Mouse (Mus musculus): ENCODE results near the gene BC051142.
A peak's percentile ranks its signal among the peaks of the same experiment; 100 is the strongest.

The BC051142 gene

GRCm38 (mm10) chr17:34398711-34399393 lies at the start of gene BC051142:
TSS of gene BC051142 (plus strand) at chr17:34398820.
- DNase-seq (ENCODE audit: low read depth, low spot score) = peak; percentile 85

DNA sequence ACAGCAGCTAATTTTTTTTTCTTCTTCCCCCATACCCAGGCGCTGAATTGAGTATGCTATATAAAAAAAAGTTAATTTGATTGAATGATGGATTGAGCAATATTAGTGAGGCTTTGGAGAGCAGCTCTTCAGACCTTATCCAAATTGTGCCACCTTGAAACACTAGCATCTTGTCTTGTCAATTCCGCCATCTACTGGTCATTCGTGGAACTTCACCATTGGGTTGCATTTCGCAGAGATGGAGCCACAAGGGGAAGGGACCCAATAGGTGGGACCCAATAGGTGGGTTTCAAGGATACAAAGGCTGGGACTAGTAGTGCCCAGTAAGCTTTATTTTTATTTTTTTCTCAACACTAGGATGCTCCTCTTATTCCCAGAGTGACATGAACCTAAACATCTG lies 49.2 kb upstream of the BC051142 start:
- DNase-seq (ENCODE audit: low read depth, low spot score) = peak; percentile 91

GRCm38 (mm10) chr17:34354539-34354938 lies 44.1 kb upstream of the BC051142 start, which contains the start of gene Btnl2:
TSS of gene Btnl2 (plus strand) at chr17:34354822.
- DNase-seq (ENCODE audit: low read depth, low spot score) = no peak

GRCm38 (mm10) chr17:34354940-34355339 lies 43.7 kb upstream of the BC051142 start:
- peak; percentile 63 for DNase-seq (ENCODE audit: low read depth, low spot score)

DNA sequence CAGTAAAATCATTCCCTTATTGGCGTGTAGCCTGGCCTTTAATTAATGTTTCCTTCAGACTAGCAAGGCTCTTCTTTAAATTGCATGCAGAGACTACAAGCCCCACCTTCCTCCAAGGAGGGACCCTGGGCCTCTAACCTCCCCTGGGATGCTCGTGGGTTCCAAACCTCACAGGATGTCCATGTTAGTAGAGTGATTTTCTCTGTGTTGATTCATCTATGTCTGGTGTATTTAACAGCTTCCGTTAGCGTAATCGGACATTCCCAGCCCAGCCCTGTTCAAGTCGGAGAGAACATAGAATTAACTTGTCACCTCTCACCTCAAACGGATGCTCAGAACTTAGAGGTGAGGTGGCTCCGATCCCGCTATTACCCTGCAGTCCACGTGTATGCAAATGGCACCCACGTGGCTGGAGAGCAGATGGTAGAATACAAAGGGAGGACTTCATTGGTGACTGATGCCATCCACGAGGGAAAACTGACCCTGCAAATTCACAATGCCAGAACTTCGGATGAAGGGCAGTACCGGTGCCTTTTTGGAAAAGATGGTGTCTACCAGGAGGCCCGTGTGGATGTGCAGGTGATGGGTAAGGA lies 35.6 kb upstream of the BC051142 start:
- no peak for DNase-seq (ENCODE audit: low read depth, low spot score)

- no peak for DNase-seq (ENCODE audit: low read depth, low spot score)
These were observed 34.8 kb upstream of the BC051142 start for GRCm38 (mm10) chr17:34363676-34364310.

GRCm38 (mm10) chr17:34365031-34365430 lies 33.6 kb upstream of the BC051142 start:
- no peak for DNase-seq (ENCODE audit: low read depth, low spot score)

- DNase-seq (ENCODE audit: low read depth, low spot score) = no peak
These were observed 28.1 kb upstream of the BC051142 start for GRCm38 (mm10) chr17:34370563-34370962.

GRCm38 (mm10) chr17:34373055-34373709 lies 25.4 kb upstream of the BC051142 start:
- no peak for DNase-seq (ENCODE audit: low read depth, low spot score)

GRCm38 (mm10) chr17:34376847-34377246 lies 21.8 kb upstream of the BC051142 start, which contains the start of gene Btnl1:
TSS of gene Btnl1 (plus strand) at chr17:34377132.
- no peak for DNase-seq (ENCODE audit: low read depth, low spot score)

DNA sequence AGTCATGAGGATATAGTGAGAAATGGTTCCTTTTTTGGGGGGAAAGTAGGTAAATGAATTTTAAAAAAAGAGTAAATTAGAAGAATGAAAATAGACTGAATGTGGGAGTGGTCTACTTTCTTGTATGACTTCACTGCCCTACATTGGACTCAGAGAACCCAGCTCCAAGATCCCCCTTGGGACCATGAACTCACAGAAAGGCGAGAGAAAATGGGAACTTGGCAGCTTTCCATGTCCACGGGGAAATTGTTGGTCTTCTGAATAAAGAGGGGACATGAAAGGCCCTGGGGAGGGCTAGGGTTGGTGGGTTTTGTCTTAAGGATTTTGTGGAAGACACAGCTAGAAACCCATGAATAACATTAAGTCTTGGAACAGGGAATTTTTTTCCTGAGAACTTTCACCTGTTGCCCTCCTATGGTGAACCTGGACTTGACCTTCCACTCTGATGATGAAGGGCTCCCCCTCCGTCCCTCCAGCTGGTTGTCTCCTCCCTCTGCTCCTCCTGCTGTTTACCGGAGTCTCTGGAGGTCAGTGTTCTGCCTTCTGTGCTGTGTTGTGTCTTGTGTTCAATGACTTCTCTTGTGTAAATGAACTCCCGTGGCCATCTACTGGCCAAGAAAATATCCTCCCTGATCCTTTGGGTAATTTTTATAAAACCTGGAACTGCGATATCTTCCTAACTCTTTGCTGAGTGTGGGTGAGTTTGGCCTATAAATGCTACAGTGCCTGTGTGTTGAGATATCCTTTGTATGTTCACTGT lies 21.0 kb upstream of the BC051142 start:
- DNase-seq (ENCODE audit: low read depth, low spot score) = no peak

- no peak for DNase-seq (ENCODE audit: low read depth, low spot score)
These were observed 19.9 kb upstream of the BC051142 start for GRCm38 (mm10) chr17:34378716-34379115.

DNA sequence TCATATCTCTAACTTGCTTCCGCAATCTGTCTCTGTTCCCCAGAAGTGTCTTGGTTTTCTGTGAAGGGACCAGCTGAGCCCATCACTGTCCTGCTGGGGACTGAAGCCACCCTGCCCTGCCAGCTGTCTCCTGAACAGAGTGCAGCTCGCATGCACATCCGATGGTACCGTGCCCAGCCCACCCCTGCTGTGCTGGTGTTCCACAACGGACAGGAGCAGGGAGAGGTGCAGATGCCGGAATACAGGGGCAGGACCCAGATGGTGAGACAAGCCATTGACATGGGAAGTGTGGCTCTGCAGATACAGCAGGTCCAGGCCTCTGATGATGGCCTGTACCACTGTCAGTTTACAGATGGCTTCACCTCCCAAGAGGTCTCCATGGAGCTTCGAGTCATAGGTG lies 19.2 kb upstream of the BC051142 start:
- DNase-seq (ENCODE audit: low read depth, low spot score) = no peak

DNA sequence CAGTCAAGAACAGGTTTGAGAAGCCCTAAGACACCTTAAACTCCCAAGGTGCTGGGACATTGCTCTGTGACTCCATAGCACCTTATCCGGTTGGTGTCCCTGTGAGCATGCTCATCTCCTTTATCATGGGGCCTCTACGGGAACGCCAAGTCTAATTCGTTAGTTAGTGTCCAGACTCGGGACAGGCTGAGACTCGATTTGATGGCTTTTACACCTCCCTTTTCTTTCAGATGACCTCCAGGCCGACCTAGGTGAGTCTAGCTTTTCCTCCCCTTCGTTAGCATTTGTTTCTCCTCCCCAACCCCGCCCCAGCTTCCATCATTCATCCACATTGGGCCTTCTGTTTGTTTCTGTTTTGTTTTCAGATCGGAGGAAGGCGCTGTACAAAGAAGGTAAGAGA lies 16.7 kb upstream of the BC051142 start:
- DNase-seq (ENCODE audit: low read depth, low spot score) = no peak

- peak; percentile 54 for DNase-seq (ENCODE audit: low read depth, low spot score)
These were observed 15.4 kb upstream of the BC051142 start for GRCm38 (mm10) chr17:34383212-34383611.

GRCm38 (mm10) chr17:34384699-34385098 lies 13.9 kb upstream of the BC051142 start:
- no peak for DNase-seq (ENCODE audit: low read depth, low spot score)

DNA sequence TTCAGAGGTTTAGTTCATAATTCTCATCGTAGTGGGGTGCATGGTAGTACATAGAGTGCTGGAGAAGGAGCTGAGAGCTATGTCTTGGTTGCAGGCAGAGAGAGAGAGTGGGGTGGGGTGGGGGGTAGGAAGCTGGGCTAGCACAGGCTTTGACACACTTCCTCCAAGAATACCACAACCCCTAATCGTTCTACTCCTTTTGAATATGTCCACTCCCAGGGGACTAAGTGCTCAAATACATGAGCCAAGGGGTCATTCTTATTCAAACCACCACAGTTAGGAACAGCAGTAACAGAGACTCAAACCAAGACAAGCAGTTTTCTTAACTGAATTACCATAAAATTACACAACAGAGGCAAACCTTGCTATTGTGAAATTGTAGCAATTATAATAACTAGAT lies 12.0 kb upstream of the BC051142 start:
- no peak for DNase-seq (ENCODE audit: low read depth, low spot score)

- peak; percentile 73 for DNase-seq (ENCODE audit: low read depth, low spot score)
These were observed 10.1 kb upstream of the BC051142 start for GRCm38 (mm10) chr17:34388513-34388912.

GRCm38 (mm10) chr17:34391507-34391906 lies 7.1 kb upstream of the BC051142 start:
- DNase-seq (ENCODE audit: low read depth, low spot score) = no peak

- peak; percentile 66 for DNase-seq (ENCODE audit: low read depth, low spot score)
These were observed 6.3 kb upstream of the BC051142 start for GRCm38 (mm10) chr17:34392321-34392720.

DNA sequence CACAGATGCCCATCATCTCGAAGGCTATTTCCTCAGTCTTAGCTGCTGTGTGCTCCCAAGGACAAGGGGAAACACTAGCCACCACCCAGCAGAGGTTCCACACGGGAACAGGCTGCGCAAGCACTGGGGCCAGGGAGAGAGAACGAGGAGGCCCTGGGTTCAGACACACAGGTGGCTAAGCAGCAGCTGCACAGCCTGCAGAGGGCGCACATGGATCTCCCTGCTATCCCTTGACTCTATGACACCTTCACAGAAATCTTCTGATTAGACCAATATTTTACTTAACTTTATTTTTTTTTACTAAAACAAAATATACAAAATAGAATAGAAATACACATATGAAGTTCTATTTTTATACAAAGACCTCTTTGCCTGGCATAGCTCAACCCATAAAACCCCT lies 1.3 kb upstream of the BC051142 start:
- DNase-seq (ENCODE audit: low read depth, low spot score) = peak; percentile 60

Measured in CD4-positive, CD25-positive, alpha-beta regulatory T cell, adult 2 months (primary cell).